Comparison of ENCODE assay signal across 13 mouse cellular contexts in the genomic region with DNA sequence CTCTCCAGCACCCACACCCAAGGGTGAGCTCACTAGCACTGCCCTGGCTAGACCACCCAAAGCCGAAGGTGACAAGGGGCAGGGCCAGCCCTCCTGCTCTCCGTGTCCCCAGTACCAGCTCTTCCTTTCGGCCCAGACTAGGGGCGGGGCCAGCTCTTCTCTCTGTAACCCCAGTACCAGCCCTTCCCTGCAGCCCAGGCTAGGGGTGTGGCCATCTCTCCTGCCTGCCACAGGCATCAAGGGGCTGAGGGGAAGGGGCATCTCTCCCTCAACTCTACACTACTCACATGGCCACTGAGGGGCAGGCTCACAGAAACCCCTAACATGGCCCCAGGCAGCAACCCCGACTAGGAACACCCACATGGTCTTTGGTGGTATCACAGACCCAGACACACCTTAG. TPM values are rescaled to one million over a fixed set of nuclear protein-coding genes. Genes with fewer than 3 reads are reported as not detected.
DNase-seq lines count a peak whose midpoint lies in the region; ATAC-seq and TF ChIP-seq lines count a peak whose summit lies in the region.
"Had no signal": no experiment of that assay in that cellular context is flagged by ENCODE, and none has a peak within 500 bp of the region (broad histone marks: within the 10 kb centered on the region; RNA-seq: fewer than 3 reads in every experiment).

No protein-coding gene starts in this region.

- H3K4me3 ChIP-seq in heart, embryonic 10.5 days, result 0 out of 2 replicates have a peak overlapping the region, but pooled peaks have one; percentile 12
- no peak overlapping the region for H3K4me3 ChIP-seq in lung, embryonic 14.5 days (ENCODE audit: low read depth, low read length)
- no peak overlapping the region for H3K4me3 ChIP-seq in embryonic facial prominence, embryonic 15.5 days (replicated peaks)
- H3K4me3 ChIP-seq in liver, embryonic 12.5 days, result no peak overlapping the region

- TF ChIP-seq CTCF in lung, embryonic 14.5 days (IDR thresholded peaks at IDR 0.05; ENCODE audit: low read depth), result no peak

- no peaks in the 10 kb centered on the region for H3K27me3 ChIP-seq in heart, embryonic 10.5 days (ENCODE audit: insufficient read depth, poor library complexity, severe bottlenecking)
- H3K27me3 ChIP-seq in lung, embryonic 14.5 days (ENCODE audit: insufficient read depth, low read length), result no peaks in the 10 kb centered on the region
- H3K27me3 ChIP-seq in embryonic facial prominence, embryonic 15.5 days, result no peaks in the 10 kb centered on the region
- H3K27me3 ChIP-seq in liver, embryonic 12.5 days (replicated peaks), result peaks cover 38% of the 10 kb centered on the region

- no peaks in the 10 kb centered on the region for H3K36me3 ChIP-seq in heart, embryonic 10.5 days
- H3K36me3 ChIP-seq in lung, embryonic 14.5 days (ENCODE audit: insufficient read depth), result no peaks in the 10 kb centered on the region
- H3K36me3 ChIP-seq in embryonic facial prominence, embryonic 15.5 days, result no peaks in the 10 kb centered on the region
- H3K36me3 ChIP-seq in liver, embryonic 12.5 days, result no peaks in the 10 kb centered on the region

- H3K27ac ChIP-seq in heart, embryonic 10.5 days, result no peak overlapping the region
- no peak overlapping the region for H3K27ac ChIP-seq in lung, embryonic 14.5 days (ENCODE audit: low read depth)
- no peak overlapping the region for H3K27ac ChIP-seq in embryonic facial prominence, embryonic 15.5 days (replicated peaks)
- H3K27ac ChIP-seq in liver, embryonic 12.5 days, result no peak overlapping the region
- H3K27ac ChIP-seq: liver, embryonic 14.5 days had no signal

- no peak for DNase-seq in heart, embryonic 10.5 days (ENCODE audit: low spot score)
- DNase-seq in heart, adult 11 months, result no peak
- DNase-seq in lung, embryonic 14.5 days, result no peak
- no peak for DNase-seq in lung, postnatal 10 days
- no peak for DNase-seq in gastrocnemius, adult 8-10 months (ENCODE audit: low spot score in 2 of 2)
- DNase-seq in B cell, adult 2 months, result no peak
- DNase-seq: heart, postnatal 14 days; kidney, postnatal 10 days; layer of hippocampus, postnatal 36 days; thymus, postnatal 25 days had no signal

- no peak overlapping the region for H3K9ac ChIP-seq in lung, embryonic 14.5 days
- no peak overlapping the region for H3K9ac ChIP-seq in embryonic facial prominence, embryonic 15.5 days
- H3K9ac ChIP-seq in liver, embryonic 12.5 days, result no peak overlapping the region
- H3K9ac ChIP-seq: liver, embryonic 14.5 days had no signal

- no peaks in the 10 kb centered on the region for H3K9me3 ChIP-seq in heart, embryonic 10.5 days
- no peaks in the 10 kb centered on the region for H3K9me3 ChIP-seq in lung, embryonic 14.5 days (ENCODE audit: low read depth, low read length)
- H3K9me3 ChIP-seq in embryonic facial prominence, embryonic 15.5 days (replicated peaks), result no peaks in the 10 kb centered on the region
- no peaks in the 10 kb centered on the region for H3K9me3 ChIP-seq in liver, embryonic 12.5 days (replicated peaks)

- no peak overlapping the region for H3K4me2 ChIP-seq in lung, embryonic 14.5 days
- no peak overlapping the region for H3K4me2 ChIP-seq in embryonic facial prominence, embryonic 15.5 days (replicated peaks)
- H3K4me2 ChIP-seq in liver, embryonic 12.5 days, result no peak overlapping the region

- peak; percentile 50 for ATAC-seq in lung, embryonic 14.5 days (ENCODE audit: insufficient read depth)
- peak; percentile 43; the same call in 1 of the 2 replicates for ATAC-seq in embryonic facial prominence, embryonic 15.5 days (ENCODE audit: insufficient number of reproducible peaks, low FRiP score, low TSS enrichment, low read depth)
- peak; percentile 59 for ATAC-seq in liver, embryonic 12.5 days

- WGBS in heart, embryonic 10.5 days, result 10% methylated on average over 5 of the region's 5 CpGs
- WGBS in lung, embryonic 14.5 days, result 16% methylated on average over 5 of the region's 5 CpGs
- 20% methylated on average over 5 of the region's 5 CpGs for WGBS in embryonic facial prominence, embryonic 15.5 days
- WGBS in liver, embryonic 12.5 days (ENCODE audit: insufficient replicate concordance), result 24% methylated on average over 5 of the region's 5 CpGs

- H3K4me1 ChIP-seq in heart, embryonic 10.5 days, result peaks cover 37% of the 10 kb centered on the region
- no peaks in the 10 kb centered on the region for H3K4me1 ChIP-seq in lung, embryonic 14.5 days (ENCODE audit: insufficient read depth)
- peaks cover 7% of the 10 kb centered on the region for H3K4me1 ChIP-seq in embryonic facial prominence, embryonic 15.5 days
- H3K4me1 ChIP-seq in liver, embryonic 12.5 days, result peaks cover 25% of the 10 kb centered on the region

RNA-seq across cellular contexts. Expression of gene Serhl, which starts 27.6 kb away (rescaled TPM):
- polyA plus RNA-seq in heart, embryonic 10.5 days (2016; fragmentation: Nextera tagmentation; extraction: Ambion mirVana), result 57.6 and 75.6 TPM in 2 replicates
- 60.6 and 68.1 TPM in 2 replicates for polyA plus RNA-seq in lung, embryonic 14.5 days (2014; fragmentation: Nextera tagmentation; extraction: Ambion mirVana)
- polyA plus RNA-seq in embryonic facial prominence, embryonic 15.5 days (2015; fragmentation: Nextera tagmentation; extraction: Ambion mirVana), result 64.6 and 68.1 TPM in 2 replicates
- 24.5 and 28.0 TPM in 2 replicates for polyA plus RNA-seq in liver, embryonic 12.5 days (2016; fragmentation: Nextera tagmentation; extraction: Ambion mirVana)
- 10 to 100 TPM; 19.2 to 30.2 (median 25.4) TPM for total RNA-seq in gastrocnemius, adult 8-10 months (2022)

RNA-seq across cellular contexts. Expression of gene Nfam1, which starts 28.6 kb away (rescaled TPM):
- polyA plus RNA-seq in heart, embryonic 10.5 days (2016; fragmentation: Nextera tagmentation; extraction: Ambion mirVana), result 2.0 and 3.4 TPM in 2 replicates
- 3.6 and 3.9 TPM in 2 replicates for polyA plus RNA-seq in lung, embryonic 14.5 days (2014; fragmentation: Nextera tagmentation; extraction: Ambion mirVana)
- polyA plus RNA-seq in embryonic facial prominence, embryonic 15.5 days (2015; fragmentation: Nextera tagmentation; extraction: Ambion mirVana), result 5.2 and 6.1 TPM in 2 replicates
- 6.2 and 6.4 TPM in 2 replicates for polyA plus RNA-seq in liver, embryonic 12.5 days (2016; fragmentation: Nextera tagmentation; extraction: Ambion mirVana)
- under 1 TPM; 0.12 to 0.43 (median 0.28) TPM for total RNA-seq in gastrocnemius, adult 8-10 months (2022)
